In genomic region chr17:79580264-79580920, GRCm38 (mm10) we compare ENCODE assay signal across 9 mouse cellular contexts. TPM values are rescaled to one million over a fixed set of nuclear protein-coding genes. Genes with fewer than 3 reads are reported as not detected.
DNase-seq lines count a peak whose midpoint lies in the region; ATAC-seq and TF ChIP-seq lines count a peak whose summit lies in the region.
"Had no signal": no experiment of that assay in that cellular context is flagged by ENCODE, and none has a peak within 500 bp of the region (broad histone marks: within the 10 kb centered on the region; RNA-seq: fewer than 3 reads in every experiment).

No protein-coding gene starts in this region.

- H3K36me3 ChIP-seq in MEL (ENCODE audit: control insufficient read depth in 1 of 2, insufficient read depth in 2 of 2, low read length in 2 of 2), result no peaks in the 10 kb centered on the region
- H3K36me3 ChIP-seq in forebrain, embryonic 16.5 days (ENCODE audit: control insufficient read depth, insufficient read depth), result no peaks in the 10 kb centered on the region
- H3K36me3 ChIP-seq in lung, embryonic 14.5 days (ENCODE audit: insufficient read depth), result no peaks in the 10 kb centered on the region

- no peak overlapping the region for H3K4me3 ChIP-seq in MEL (ENCODE audit: control insufficient read depth in 1 of 2, insufficient read depth in 1 of 2, low read depth in 2 of 2, low read length in 2 of 2)
- no peak overlapping the region for H3K4me3 ChIP-seq in forebrain, embryonic 16.5 days (replicated peaks; ENCODE audit: low read length)
- no peak overlapping the region for H3K4me3 ChIP-seq in layer of hippocampus, adult 2 months
- H3K4me3 ChIP-seq in lung, embryonic 14.5 days (ENCODE audit: low read depth, low read length), result no peak overlapping the region

- TF ChIP-seq CTCF in MEL (IDR thresholded peaks at IDR 0.05 in 2 of 3, conservative IDR thresholded peaks at IDR 0.05 in 1 of 3; ENCODE audit: control insufficient read depth in 1 of 3, insufficient read depth in 1 of 3, low read depth in 2 of 3, low read length in 3 of 3, poor library complexity in 1 of 3, severe bottlenecking in 1 of 3), result peak; percentile 74 to 85 (median 83)
- TF ChIP-seq CTCF in layer of hippocampus, adult 2 months (conservative IDR thresholded peaks at IDR 0.05), result peak; percentile 94
- TF ChIP-seq CTCF in lung, embryonic 14.5 days (IDR thresholded peaks at IDR 0.05; ENCODE audit: low read depth), result peak; percentile 95

- no peak overlapping the region for H3K27ac ChIP-seq in MEL (ENCODE audit: control insufficient read depth, low read depth, low read length)
- H3K27ac ChIP-seq in forebrain, embryonic 16.5 days (ENCODE audit: low read length), result no peak overlapping the region
- H3K27ac ChIP-seq in layer of hippocampus, adult 2 months, result no peak overlapping the region
- no peak overlapping the region for H3K27ac ChIP-seq in lung, embryonic 14.5 days (ENCODE audit: low read depth)
- H3K27ac ChIP-seq: macrophage had no signal

- H3K4me1 ChIP-seq in MEL (ENCODE audit: control insufficient read depth in 1 of 2, insufficient read depth in 2 of 2, low read length in 2 of 2), result no peaks in the 10 kb centered on the region
- no peaks in the 10 kb centered on the region for H3K4me1 ChIP-seq in forebrain, embryonic 16.5 days (replicated peaks; ENCODE audit: control insufficient read depth, insufficient read depth, low read length)
- no peaks in the 10 kb centered on the region for H3K4me1 ChIP-seq in lung, embryonic 14.5 days (ENCODE audit: insufficient read depth)

- WGBS in forebrain, embryonic 16.5 days, result 61% methylated on average over 6 of the region's 6 CpGs
- 64% methylated on average over 6 of the region's 6 CpGs for WGBS in lung, embryonic 14.5 days

- H3K4me2 ChIP-seq in forebrain, embryonic 16.5 days (ENCODE audit: low read length), result no peak overlapping the region
- no peak overlapping the region for H3K4me2 ChIP-seq in lung, embryonic 14.5 days

- H3K27me3 ChIP-seq in MEL (ENCODE audit: control insufficient read depth in 1 of 2, insufficient read depth in 2 of 2, low read length in 2 of 2), result no peaks in the 10 kb centered on the region; a peak in 1 of 4 replicates
- no peaks in the 10 kb centered on the region for H3K27me3 ChIP-seq in forebrain, embryonic 16.5 days (replicated peaks; ENCODE audit: control insufficient read depth, insufficient read depth, low read length)
- no peaks in the 10 kb centered on the region for H3K27me3 ChIP-seq in lung, embryonic 14.5 days (ENCODE audit: insufficient read depth, low read length)

- peak; percentile 95 for ATAC-seq in forebrain, embryonic 16.5 days
- peak; percentile 39 to 77; a peak in 3 of 4 replicates for ATAC-seq in hematopoietic stem cell, adult 5-6 weeks (replicated peaks in 1 of 2; ENCODE audit: insufficient read depth in 1 of 2, low FRiP score in 2 of 2, low TSS enrichment in 1 of 2, low read depth in 1 of 2, poor library complexity in 2 of 2, severe bottlenecking in 2 of 2)
- peak; percentile 88 for ATAC-seq in lung, embryonic 14.5 days (ENCODE audit: insufficient read depth)

- no peaks in the 10 kb centered on the region for H3K79me2 ChIP-seq in MEL (ENCODE audit: control insufficient read depth, insufficient read depth, low read length, poor library complexity)

- peak; percentile 90 for TF ChIP-seq RAD21 in MEL (IDR thresholded peaks at IDR 0.05; ENCODE audit: low read depth, low read length)

- no peak for TF ChIP-seq EP300 in MEL (IDR thresholded peaks at IDR 0.05; ENCODE audit: low read depth in 1 of 2, low read length in 2 of 2)

- no peak overlapping the region for H3K9ac ChIP-seq in MEL (ENCODE audit: control insufficient read depth, low read depth, low read length, poor library complexity, severe bottlenecking)
- no peak overlapping the region for H3K9ac ChIP-seq in forebrain, embryonic 16.5 days (replicated peaks; ENCODE audit: low read depth, low read length)
- no peak overlapping the region for H3K9ac ChIP-seq in lung, embryonic 14.5 days

- no peaks in the 10 kb centered on the region for H3K9me3 ChIP-seq in MEL (replicated peaks; ENCODE audit: insufficient read depth, low read length)
- no peaks in the 10 kb centered on the region for H3K9me3 ChIP-seq in forebrain, embryonic 16.5 days (ENCODE audit: control insufficient read depth, low read length)
- H3K9me3 ChIP-seq in lung, embryonic 14.5 days (ENCODE audit: low read depth, low read length), result no peaks in the 10 kb centered on the region

- DNase-seq in MEL (ENCODE audit: low read depth, low spot score), result peak; percentile 71
- peak; percentile 46 for DNase-seq in cerebellum, adult 11-12 months
- peak; percentile 57 to 75 for DNase-seq in layer of hippocampus, adult 2 months (ENCODE audit: low spot score in 2 of 2)
- peak; percentile 95 for DNase-seq in lung, embryonic 14.5 days
- peak; percentile 41 for DNase-seq in ovary, postnatal 10 days (ENCODE audit: low spot score)
- DNase-seq in thymus, postnatal 10 days (ENCODE audit: low spot score in 2 of 2), result peak; percentile 29 to 64

- no peak for TF ChIP-seq POLR2A in MEL (IDR thresholded peaks at IDR 0.05; ENCODE audit: control insufficient read depth in 1 of 2, insufficient read depth in 1 of 2, low read depth in 1 of 2, low read length in 2 of 2, poor library complexity in 1 of 2)

TF ChIP-seq in MEL, 35 proteins besides CTCF, POLR2A, EP300 and RAD21:
- TF ChIP-seq ZC3H11A (IDR thresholded peaks at IDR 0.05; ENCODE audit: low read depth, low read length) (peak; percentile 85), USF2 (IDR thresholded peaks at IDR 0.05; ENCODE audit: borderline replicate concordance in 1 of 2, insufficient read depth in 1 of 2, low read depth in 1 of 2, low read length in 2 of 2) (no peak), HCFC1 (IDR thresholded peaks at IDR 0.05; ENCODE audit: low read depth, low read length) (no peak), TCF12 (IDR thresholded peaks at IDR 0.05; ENCODE audit: low read depth, low read length) (no peak), SMC3 (IDR thresholded peaks at IDR 0.05; ENCODE audit: low read depth, low read length) (peak; percentile 91), NRF1 (IDR thresholded peaks at IDR 0.05; ENCODE audit: insufficient read depth, low read depth, low read length, poor library complexity, severe bottlenecking) (no peak), BHLHE40 (IDR thresholded peaks at IDR 0.05; ENCODE audit: borderline replicate concordance, low read depth, low read length) (no peak), UBTF (IDR thresholded peaks at IDR 0.05; ENCODE audit: borderline replicate concordance, insufficient read depth, low read depth, low read length) (no peak)

RNA-seq across cellular contexts. Expression of gene Rmdn2, which starts 31.3 kb away (rescaled TPM):
- not detected in 2 replicates for total RNA-seq in MEL (2012; rRNA removed)
- polyA plus RNA-seq in MEL (2012; ENCODE audit: insufficient read depth in 1 of 2, insufficient read length in 2 of 2, low read depth in 1 of 2, low replicate concordance in 2 of 2, missing spikeins in 1 of 2), result not detected
- polyA plus RNA-seq in forebrain, embryonic 16.5 days (2015; fragmentation: Nextera tagmentation; extraction: Ambion mirVana), result 5.8 and 6.4 TPM in 2 replicates
- 5.6 and 7.3 TPM in 2 replicates for total RNA-seq in hematopoietic stem cell, adult 5-6 weeks (2017)
- total RNA-seq in layer of hippocampus, adult 2 months (2021), result 1 to 10 TPM; 9.0 TPM
- 13.3 and 17.0 TPM in 2 replicates for polyA plus RNA-seq in lung, embryonic 14.5 days (2014; fragmentation: Nextera tagmentation; extraction: Ambion mirVana)

Comparison
In these comparisons a context has a peak if more than half of its experiments do, and no peak if none do; other contexts are left out.
1. DNase-seq: peak in every context shown above with its lines; median percentile 95 in lung, embryonic 14.5 days; 71 in MEL; 66 in layer of hippocampus, adult 2 months; 46 in thymus, postnatal 10 days; 46 in cerebellum, adult 11-12 months; 41 in ovary, postnatal 10 days.